Mouse (Mus musculus) forebrain, embryonic 13.5 days (tissue): ENCODE measurements around the gene Myadml2. TPM values are rescaled to one million over a fixed set of nuclear protein-coding genes. Genes with fewer than 3 reads are reported as not detected.

Experiments
- ATAC-seq: fragments of 200-750 bp; cut with Nextera tagmentation; 2 replicates; pipeline ENCODE4 v1.8.0; 2017
- H3K27ac ChIP-seq: fragments of 300-500 bp; sonication (generic); 2 replicates; pipeline ENCODE4 v1.5.1; 2015; ENCODE audit warnings: inconsistent platforms, mild to moderate bottlenecking, moderate library complexity
- H3K27me3 ChIP-seq: fragments of 300-500 bp; sonication (generic); 2 replicates; pipeline ENCODE4 v1.6.1; 2015; ENCODE audit warnings: mild to moderate bottlenecking, inconsistent platforms
- H3K36me3 ChIP-seq: fragments of 300-500 bp; sonication (generic); 2 replicates; pipeline ENCODE4 v1.6.1; 2015; ENCODE audit warnings: mild to moderate bottlenecking, inconsistent platforms; ENCODE audit not compliant: poor library complexity, severe bottlenecking
- H3K4me1 ChIP-seq: fragments of 300-500 bp; sonication (generic); 2 replicates; pipeline ENCODE4 v1.6.1; 2015; ENCODE audit warnings: inconsistent platforms
- H3K4me2 ChIP-seq: fragments of 300-500 bp; sonication (generic); 2 replicates; pipeline ENCODE4 v1.6.1; 2015; ENCODE audit warnings: inconsistent platforms, mild to moderate bottlenecking, moderate library complexity
- H3K4me3 ChIP-seq: fragments of 300-500 bp; sonication (generic); 2 replicates; pipeline ENCODE4 v1.5.1; 2015; ENCODE audit warnings: mild to moderate bottlenecking, inconsistent platforms
- H3K9ac ChIP-seq: fragments of 300-500 bp; sonication (generic); 2 replicates; pipeline ENCODE4 v1.6.1; 2015; ENCODE audit warnings: mild to moderate bottlenecking, inconsistent platforms
- H3K9me3 ChIP-seq: fragments of 300-500 bp; sonication (generic); replicated peaks from 2 replicates; pipeline ENCODE4 v1.6.1; 2016; ENCODE audit warnings: inconsistent platforms
- WGBS: fragments of 180-500 bp; shearing (Covaris S2); methylation state at CpG from one replicate; pipeline ENCODE4 v1.1.7; 2015; 5-methylcytosine and 5-hydroxymethylcytosine counted together
- polyA plus RNA-seq: library from polyadenylated mRNA; unstranded; fragments of >200 nt; fragmentation: Nextera tagmentation; extraction: Ambion mirVana; gene quantifications from 2 replicates; pipeline ENCODE4 v1.2.1, GENCODE M21; 2015

Myadml2 gene
- polyA plus RNA-seq, 1 experiment from 2014 or later: 0.81 TPM

DNA sequence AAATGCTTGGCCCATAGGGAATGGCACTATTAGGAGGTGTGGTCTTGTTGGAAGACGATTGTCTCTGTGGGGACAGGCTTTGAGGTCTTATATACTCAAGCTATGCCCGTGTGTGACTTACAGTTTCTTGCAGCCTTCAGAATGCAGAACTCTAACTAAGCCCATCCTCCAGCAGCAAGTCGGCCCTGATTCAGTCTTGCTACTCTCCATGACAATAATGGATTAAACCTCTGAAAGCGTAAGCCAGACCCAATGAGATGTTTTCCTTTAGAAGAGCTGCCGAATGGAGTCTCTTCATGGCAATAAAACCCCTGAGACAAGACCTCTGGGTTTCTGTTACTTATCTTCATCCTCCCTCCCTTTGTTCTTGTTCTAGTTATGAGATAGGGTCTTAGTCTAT is 13.1 kb downstream of the Myadml2 start:
- no peak for ATAC-seq
- Histone ChIP-seq H3K4me2 (no peak overlapping the region), H3K4me1 (peaks cover 26% of the 10 kb centered on the region), H3K4me3 (no peak overlapping the region), H3K9me3 (no peaks in the 10 kb centered on the region), H3K9ac (no peak overlapping the region), H3K36me3 (no peaks in the 10 kb centered on the region), H3K27ac (no peak overlapping the region), H3K27me3 (no peaks in the 10 kb centered on the region)
- 77% methylated on average over 5 of the region's 5 CpGs for WGBS

DNA sequence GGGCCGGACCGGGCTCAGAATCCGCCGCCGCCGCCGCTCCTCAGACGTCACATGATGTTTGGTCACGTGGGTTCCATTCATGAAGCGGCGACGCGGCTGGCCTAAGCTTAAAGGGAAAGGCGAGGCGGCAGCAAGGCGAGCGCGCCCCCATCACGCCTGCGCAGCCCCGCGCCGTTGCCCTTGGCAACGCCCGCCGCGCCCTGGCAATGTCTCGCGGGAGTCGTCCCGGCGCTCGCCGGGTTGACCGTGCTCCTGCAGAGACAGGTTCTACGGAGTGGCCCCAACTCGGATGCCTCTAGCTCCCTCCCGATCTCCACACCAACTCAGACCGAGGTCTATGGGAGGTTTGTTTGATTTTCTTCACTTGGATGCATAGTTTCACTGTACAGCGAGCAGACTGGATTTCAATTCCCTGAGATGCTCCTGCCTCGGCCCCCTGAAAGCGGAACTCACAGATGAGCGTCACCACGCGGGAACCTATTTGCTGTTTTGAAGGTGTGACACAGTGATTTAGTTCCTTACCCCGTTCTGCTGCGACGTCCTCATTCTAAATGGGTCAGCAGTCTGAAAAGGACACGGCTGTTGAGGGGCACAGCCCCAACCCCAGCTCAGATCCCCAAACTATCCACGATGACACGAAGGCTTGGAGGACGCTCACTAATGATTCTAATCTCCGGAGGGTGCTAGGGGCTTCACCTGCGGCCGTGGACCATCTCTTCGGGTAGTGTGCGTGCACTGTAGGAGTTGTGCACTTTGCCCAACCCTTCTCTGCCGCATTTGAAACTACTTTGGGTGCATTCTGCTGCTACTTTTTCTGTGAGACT is 14.2 kb downstream of the Myadml2 start, which contains the start of gene Mafg:
Mafg (minus strand) TSS at position 81 of the 824 bp plus-strand sequence.
- Histone ChIP-seq H3K9ac (peak within 1 kb of the TSS; percentile 94), H3K27ac (peak within 1 kb of the TSS; percentile 81), H3K4me3 (peak within 1 kb of the TSS; percentile 98), H3K9me3 (no peaks in the 10 kb centered on the region), H3K4me1 (peaks cover 32% of the 10 kb centered on the region), H3K27me3 (no peaks in the 10 kb centered on the region), H3K36me3 (peaks cover 8% of the 10 kb centered on the region), H3K4me2 (peak within 1 kb of the TSS; percentile 90)
- 12% methylated on average over 58 of the region's 58 CpGs for WGBS
- peak; percentile 95 for ATAC-seq

DNA sequence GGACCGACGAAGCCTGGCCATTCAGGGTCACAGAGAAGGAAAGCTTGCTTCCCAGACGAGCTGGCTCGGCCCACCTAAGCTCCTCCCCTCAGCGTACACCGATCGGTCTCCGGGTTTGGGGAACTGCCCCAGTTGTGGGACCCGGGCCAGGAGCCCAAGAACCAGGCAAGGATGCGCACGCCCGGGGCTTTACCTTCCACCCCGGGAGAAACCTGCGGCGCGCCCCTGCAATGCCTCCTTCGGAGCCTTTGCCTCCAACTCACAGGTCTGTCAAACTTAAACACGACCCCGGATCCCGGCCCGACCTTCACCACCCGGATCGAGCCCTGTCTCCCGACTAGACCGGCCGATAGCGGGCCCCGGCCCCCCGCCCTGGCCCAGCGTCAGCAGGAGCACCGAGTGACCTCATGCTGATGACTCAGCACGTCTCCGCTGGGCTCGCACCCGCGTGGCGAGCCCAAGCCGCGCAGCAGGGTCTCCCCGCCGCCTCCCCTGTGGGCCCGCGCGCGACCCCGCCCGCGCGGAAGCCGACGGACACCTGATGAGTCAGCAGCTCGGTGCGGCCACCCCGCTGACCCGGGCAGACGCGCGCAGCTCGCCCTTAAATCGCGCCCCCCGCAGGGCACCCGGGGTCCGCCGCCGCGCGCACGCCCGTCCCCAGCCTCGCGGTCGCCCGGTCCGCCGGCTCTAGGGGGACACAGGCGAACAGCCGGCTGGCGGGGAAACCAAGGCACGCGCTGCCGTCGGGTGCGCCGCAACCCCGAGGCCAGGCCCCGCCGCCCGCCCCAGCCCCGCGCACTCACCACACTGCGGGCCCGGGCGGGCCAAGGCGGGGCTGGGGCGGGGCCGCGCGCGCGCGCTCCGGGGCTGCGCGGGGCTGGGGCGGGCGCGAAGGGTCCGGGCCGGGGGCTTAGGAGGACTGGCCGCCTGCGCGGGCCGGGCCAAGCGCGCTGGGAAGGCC is 15.1 kb downstream of the Myadml2 start:
- peak overlapping the region; percentile 81 for H3K27ac ChIP-seq
- no peaks in the 10 kb centered on the region for H3K9me3 ChIP-seq
- H3K9ac ChIP-seq: peak overlapping the region; percentile 94
- H3K36me3 ChIP-seq: peaks cover 15% of the 10 kb centered on the region
- H3K4me2 ChIP-seq: peak overlapping the region; percentile 90
- peak; percentile 88 for ATAC-seq
- peaks cover 32% of the 10 kb centered on the region for H3K4me1 ChIP-seq
- no peaks in the 10 kb centered on the region for H3K27me3 ChIP-seq
- peak overlapping the region; percentile 98 for H3K4me3 ChIP-seq
- under 1% methylated on average over 90 of the region's 116 CpGs for WGBS

DNA sequence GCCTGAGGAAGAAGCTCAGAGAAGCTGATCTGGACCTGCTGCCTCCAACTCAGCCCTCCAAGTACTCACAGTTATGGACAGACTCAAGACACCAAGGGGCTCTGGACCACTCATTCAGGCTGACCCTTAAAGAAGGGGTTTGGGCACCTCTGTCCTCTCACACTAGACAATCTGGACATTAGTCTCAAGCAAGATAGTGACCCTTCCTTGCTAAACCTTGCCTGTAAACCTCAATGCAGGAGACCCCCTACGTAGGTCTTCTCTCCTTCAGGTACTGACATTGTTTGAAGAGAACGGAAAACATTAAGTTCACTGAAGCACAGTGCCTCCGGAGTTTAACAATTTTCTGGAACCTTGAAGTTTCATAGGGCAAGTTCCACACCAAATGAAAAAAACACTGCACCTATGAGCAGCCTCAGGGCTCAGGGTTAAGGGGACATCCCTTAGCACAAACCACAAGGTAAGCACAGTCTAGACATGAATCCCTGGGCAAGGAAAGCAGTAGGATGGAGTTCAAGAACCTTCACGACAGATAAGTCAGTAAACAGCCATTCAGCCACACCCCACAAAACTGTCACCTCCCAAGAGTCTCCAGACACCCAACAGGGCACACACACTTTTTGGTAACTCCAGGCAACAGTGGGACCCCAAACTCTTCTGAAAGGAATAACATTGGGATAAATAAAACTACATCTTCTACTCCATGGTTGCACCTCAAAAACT is 16.1 kb downstream of the Myadml2 start:
- peaks cover 32% of the 10 kb centered on the region for H3K4me1 ChIP-seq
- H3K27ac ChIP-seq: no peak overlapping the region
- ATAC-seq: no peak
- no peaks in the 10 kb centered on the region for H3K27me3 ChIP-seq
- WGBS: 62% methylated on average over 4 of the region's 4 CpGs
- H3K36me3 ChIP-seq: peaks cover 24% of the 10 kb centered on the region
- H3K4me3 ChIP-seq: peak overlapping the region; percentile 98
- no peaks in the 10 kb centered on the region for H3K9me3 ChIP-seq
- H3K4me2 ChIP-seq: peak overlapping the region; percentile 90
- peak overlapping the region; percentile 94 for H3K9ac ChIP-seq

DNA sequence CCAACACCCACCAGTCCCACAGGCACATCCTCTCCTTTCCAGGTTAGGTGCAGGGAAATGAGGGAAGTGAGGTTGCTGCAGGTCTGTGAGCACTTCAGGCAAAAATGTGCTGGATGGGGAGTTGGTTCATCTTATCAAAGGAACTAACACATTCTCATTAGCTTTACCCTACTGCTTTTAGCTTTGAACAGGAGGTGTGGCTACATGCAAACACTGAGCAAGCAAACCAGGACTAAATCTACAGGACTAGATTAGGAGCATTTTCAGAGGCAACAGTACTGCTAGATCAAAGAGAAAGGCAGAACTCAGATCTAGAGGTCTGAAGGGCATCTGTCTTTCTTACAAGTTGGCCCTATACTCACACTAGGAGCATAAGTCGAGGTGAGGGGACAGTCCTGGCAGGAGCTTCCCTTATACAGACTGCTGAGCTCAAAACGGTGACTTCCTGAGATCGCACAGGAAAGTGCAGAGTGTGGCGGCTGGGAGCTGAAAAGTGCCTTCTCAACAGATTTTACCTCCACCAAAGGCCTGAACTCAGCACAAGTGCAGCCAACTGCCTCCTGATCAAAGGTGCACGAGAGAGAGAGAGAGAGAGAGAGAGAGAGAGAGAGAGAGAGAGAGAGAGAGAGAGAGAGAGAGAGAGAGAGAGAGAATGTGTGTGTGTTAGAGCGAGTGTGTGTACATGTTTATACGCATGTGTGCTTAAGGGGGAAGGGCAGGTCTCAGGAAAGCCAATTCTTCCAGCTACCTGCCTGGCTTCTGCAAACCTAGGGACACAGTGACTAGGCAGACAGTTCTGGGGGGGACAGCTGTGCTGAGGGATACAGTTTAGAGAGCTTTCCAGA is 16.9 kb downstream of the Myadml2 start:
- peaks cover 32% of the 10 kb centered on the region for H3K4me1 ChIP-seq
- peak overlapping the region; percentile 90 for H3K4me2 ChIP-seq
- no peaks in the 10 kb centered on the region for H3K27me3 ChIP-seq
- no peaks in the 10 kb centered on the region for H3K9me3 ChIP-seq
- H3K36me3 ChIP-seq: peaks cover 27% of the 10 kb centered on the region
- H3K4me3 ChIP-seq: no peak overlapping the region
- WGBS: 36% methylated on average over 7 of the region's 7 CpGs
- no peak for ATAC-seq
- H3K9ac ChIP-seq: peak overlapping the region; percentile 53
- no peak overlapping the region for H3K27ac ChIP-seq

DNA sequence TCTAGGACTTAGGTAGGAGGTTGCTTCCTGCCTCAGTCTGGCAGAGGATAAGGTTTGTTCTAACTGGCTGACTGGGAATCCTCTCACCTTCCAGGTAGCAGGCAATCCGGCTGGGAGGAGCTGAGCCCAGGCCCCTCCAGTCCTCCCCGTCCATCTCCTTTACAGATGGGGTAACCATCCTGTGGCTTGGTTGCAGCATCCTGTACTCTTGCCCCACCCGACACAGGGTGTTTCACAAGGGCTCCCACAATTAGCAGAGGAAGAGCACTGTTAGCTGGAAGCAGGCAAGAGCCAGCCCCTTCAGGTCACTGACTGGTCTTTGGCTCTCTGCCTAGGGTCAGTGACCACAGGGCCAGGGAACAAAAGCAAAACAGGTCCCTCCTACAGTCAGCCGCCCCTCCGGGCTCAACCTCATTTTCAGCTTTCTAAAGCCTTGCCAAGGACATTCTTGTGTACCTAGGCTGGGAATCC is 17.5 kb downstream of the Myadml2 start:
- Histone ChIP-seq H3K9me3 (no peaks in the 10 kb centered on the region), H3K4me2 (peak overlapping the region; percentile 12), H3K27ac (no peak overlapping the region), H3K4me1 (peaks cover 37% of the 10 kb centered on the region), H3K9ac (peak overlapping the region; percentile 53; the same call in 1 of the 2 replicates), H3K27me3 (no peaks in the 10 kb centered on the region), H3K36me3 (peaks cover 27% of the 10 kb centered on the region), H3K4me3 (no peak overlapping the region)
- ATAC-seq: no peak
- 36% methylated on average over 5 of the region's 5 CpGs for whole genome bisulfite sequencing

DNA sequence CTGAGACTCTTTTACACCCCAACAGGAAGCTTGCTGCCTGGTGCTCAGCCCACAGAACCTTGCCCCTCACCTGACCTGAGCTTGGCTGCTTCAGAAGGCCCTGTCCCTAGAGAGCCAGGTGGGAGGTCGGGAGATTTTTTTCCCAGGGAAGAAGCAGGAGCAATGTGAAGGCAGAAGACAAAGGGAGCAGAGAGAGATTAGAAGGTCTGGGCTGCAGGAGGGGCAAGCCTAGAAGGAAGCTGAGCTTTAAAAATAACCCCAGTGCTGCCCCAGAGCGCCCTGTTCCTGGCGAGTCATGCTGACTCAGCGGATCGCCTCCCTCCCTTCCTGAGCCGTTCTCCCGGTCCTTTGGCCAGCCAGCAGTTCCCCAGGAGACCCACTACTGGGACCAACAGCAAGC is 18.0 kb downstream of the Myadml2 start:
- H3K4me2 ChIP-seq: peak overlapping the region; percentile 1; the same call in 1 of the 2 replicates
- H3K4me1 ChIP-seq: peaks cover 42% of the 10 kb centered on the region
- no peaks in the 10 kb centered on the region for H3K27me3 ChIP-seq
- H3K4me3 ChIP-seq: no peak overlapping the region
- WGBS: 32% methylated on average over 7 of the region's 7 CpGs
- 0 out of 2 replicates have a peak overlapping the region, but pooled peaks have one; percentile 2 for H3K9ac ChIP-seq
- no peak overlapping the region for H3K27ac ChIP-seq
- ATAC-seq: no peak
- no peaks in the 10 kb centered on the region for H3K9me3 ChIP-seq
- H3K36me3 ChIP-seq: peaks cover 27% of the 10 kb centered on the region

DNA sequence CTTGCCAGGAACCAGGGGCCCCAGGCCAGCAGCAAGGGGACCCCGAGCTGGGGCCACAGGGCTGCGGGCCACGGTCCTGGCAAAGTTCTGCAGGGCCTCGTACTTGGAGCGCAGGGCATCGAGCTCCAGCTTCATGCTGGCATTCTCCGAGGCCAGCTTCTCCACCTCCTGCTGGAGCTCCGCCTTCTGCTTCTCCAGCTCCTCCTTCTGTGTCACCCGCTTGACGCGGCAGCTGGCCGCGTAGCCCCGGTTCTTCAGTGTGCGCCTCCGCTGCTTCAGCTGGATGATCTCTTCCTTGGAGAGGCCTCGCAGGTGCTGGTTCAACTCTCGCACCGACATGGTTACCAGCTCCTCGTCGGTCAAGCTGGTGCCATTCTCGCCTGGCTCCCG is 18.6 kb downstream of the Myadml2 start:
- Histone ChIP-seq H3K36me3 (peaks cover 27% of the 10 kb centered on the region), H3K27ac (no peak overlapping the region), H3K4me3 (no peak overlapping the region), H3K4me2 (peak overlapping the region; percentile 1; the same call in 1 of the 2 replicates), H3K9me3 (no peaks in the 10 kb centered on the region), H3K9ac (no peak overlapping the region), H3K4me1 (peaks cover 42% of the 10 kb centered on the region), H3K27me3 (no peaks in the 10 kb centered on the region)
- WGBS: 72% methylated on average over 23 of the region's 23 CpGs
- no peak for ATAC-seq

DNA sequence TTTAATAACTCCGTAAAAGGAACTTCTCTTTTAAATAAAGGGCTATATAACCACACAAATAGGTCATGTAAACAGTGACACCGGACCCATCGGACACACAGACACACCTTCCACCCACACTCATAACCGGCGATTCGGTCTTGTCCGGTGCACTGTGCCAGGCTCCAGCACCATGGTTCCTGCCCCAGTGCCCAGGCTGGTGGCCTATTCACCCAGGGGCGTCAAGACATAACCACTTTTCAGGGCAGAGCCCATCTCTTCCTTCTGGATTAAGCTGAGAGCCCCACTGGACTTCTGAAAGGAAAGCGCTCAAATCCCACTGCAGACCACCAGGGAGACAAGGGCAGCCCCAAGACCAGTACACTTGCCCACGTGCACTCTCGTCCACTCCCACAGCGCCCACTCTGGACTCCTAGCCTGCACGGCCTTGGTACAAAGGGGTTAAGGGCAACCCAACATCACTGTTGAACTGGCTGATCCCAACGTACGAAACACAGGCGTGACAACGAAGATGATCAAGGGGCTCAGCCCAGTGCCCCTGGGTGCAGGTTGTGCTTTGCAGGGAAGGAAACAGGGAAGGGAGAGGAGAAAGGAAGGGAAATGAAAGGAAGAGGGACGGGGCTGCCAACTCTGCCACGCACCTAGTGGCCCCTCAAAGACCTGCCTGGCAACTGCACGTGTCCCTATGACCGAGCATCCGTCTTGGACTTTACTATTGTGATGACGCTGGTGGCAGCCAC is 19.2 kb downstream of the Myadml2 start:
- Histone ChIP-seq H3K9me3 (no peaks in the 10 kb centered on the region), H3K36me3 (peaks cover 27% of the 10 kb centered on the region), H3K27ac (no peak overlapping the region), H3K4me1 (peaks cover 48% of the 10 kb centered on the region), H3K4me2 (no peak overlapping the region), H3K9ac (no peak overlapping the region), H3K27me3 (no peaks in the 10 kb centered on the region), H3K4me3 (no peak overlapping the region)
- 92% methylated on average over 23 of the region's 23 CpGs for WGBS
- no peak for ATAC-seq

DNA sequence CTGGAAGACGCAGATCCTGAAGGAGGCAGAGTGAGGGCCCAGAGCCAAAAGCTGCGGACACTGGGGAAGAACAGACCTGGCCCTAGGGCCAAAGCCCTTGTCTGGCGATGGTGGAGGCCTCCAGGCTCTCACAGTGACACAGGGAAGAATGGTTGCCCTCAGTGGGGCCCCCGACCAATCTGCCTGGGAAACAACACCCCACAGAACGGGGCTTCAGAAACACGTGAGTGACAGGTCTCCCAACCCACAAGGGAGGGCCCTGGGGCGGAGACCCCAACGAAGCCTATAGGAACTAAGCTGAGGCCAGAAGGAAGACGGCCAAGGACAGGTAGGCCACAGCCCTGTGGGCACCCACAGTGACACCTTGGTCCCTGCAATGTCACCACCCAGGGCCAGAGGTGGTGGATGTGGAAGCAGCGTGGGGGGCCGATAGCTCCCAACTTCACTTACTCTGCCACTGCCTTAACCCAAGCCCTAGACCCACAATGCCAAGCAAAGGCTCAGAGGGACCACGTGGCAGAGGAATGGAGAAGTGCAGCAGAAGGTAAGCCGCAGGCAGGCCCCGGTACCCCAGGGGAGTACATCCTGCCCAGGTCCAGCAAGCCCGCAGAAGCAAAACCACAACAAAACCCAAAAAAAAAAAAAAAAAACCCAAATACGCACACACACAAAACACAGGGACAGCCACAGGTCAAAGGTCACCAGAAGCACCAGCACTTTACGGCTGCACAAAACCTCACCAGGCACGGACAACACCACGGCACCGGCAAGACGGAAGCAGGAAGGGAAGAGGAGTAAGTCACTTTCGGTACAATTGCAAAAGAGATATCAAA is 20.3 kb downstream of the Myadml2 start:
- Histone ChIP-seq H3K27me3 (no peaks in the 10 kb centered on the region), H3K36me3 (peaks cover 36% of the 10 kb centered on the region), H3K9ac (no peak overlapping the region), H3K4me3 (no peak overlapping the region), H3K4me2 (no peak overlapping the region), H3K27ac (no peak overlapping the region), H3K4me1 (peaks cover 54% of the 10 kb centered on the region), H3K9me3 (no peaks in the 10 kb centered on the region)
- ATAC-seq: no peak
- WGBS: 83% methylated on average over 22 of the region's 22 CpGs
